Mouse (Mus musculus) liver, embryonic 14.5 days (tissue): Measurements from ENCODE around the gene Slc46a1. TPM values are rescaled to one million over a fixed set of nuclear protein-coding genes. Genes with fewer than 3 reads are reported as not detected.

ENCODE experiments used
- ATAC-seq: fragments of 200-750 bp; cut with Nextera tagmentation; 2 replicates; pipeline ENCODE4 v1.8.0; 2017; ENCODE audit warnings: moderate number of reproducible peaks, mild to moderate bottlenecking, moderate library complexity; ENCODE audit not compliant: insufficient read depth
- DNase-seq, 3 experiments: peaks; one replicate each; pipeline ENCODE4 v3.0.0-alpha.2; 2012 to 2013; ENCODE audit warnings: low read depth in 3 of 3, low spot score in 3 of 3
- H3K27ac ChIP-seq: fragments of 300-500 bp; sonication (generic); 2 replicates; pipeline ENCODE4 v1.5.1; 2014; ENCODE audit warnings: moderate library complexity, mild to moderate bottlenecking, control low read depth, inconsistent platforms
- H3K27me3 ChIP-seq: fragments of 300-500 bp; sonication (generic); 2 replicates; pipeline ENCODE4 v1.6.1; 2014; ENCODE audit warnings: mild to moderate bottlenecking, low read length, moderate library complexity; ENCODE audit not compliant: control insufficient read depth, insufficient read depth
- H3K36me3 ChIP-seq: fragments of 300-500 bp; sonication (generic); replicated peaks from 2 replicates; pipeline ENCODE4 v1.6.1; 2014; ENCODE audit warnings: low read depth; ENCODE audit not compliant: control insufficient read depth, insufficient read depth
- H3K4me1 ChIP-seq, 2 experiments: fragments of 200-500 bp in 1 of 2; fragments of 300-500 bp in 1 of 2; sonication (generic) in 1 of 2; replicated peaks; 2 replicates each; pipeline ENCODE4 v1.6.1; 2012 to 2014; ENCODE audit warnings: antibody characterized with exemption in 1 of 2, inconsistent platforms in 1 of 2, low read length in 1 of 2; ENCODE audit not compliant: control insufficient read depth in 2 of 2, insufficient read depth in 2 of 2
- H3K4me2 ChIP-seq: fragments of 300-500 bp; sonication (generic); 2 replicates; pipeline ENCODE4 v1.6.1; 2014; ENCODE audit warnings: low read depth, mild to moderate bottlenecking, control low read depth, moderate library complexity
- H3K4me3 ChIP-seq, 2 experiments: fragments of 200-500 bp in 1 of 2; fragments of 300-500 bp in 1 of 2; sonication (generic) in 1 of 2; 2 replicates each; pipeline ENCODE4 v1.5.1; 2012 to 2014; ENCODE audit warnings: low read depth in 2 of 2, low read length in 2 of 2, mild to moderate bottlenecking in 2 of 2, control low read depth in 1 of 2, inconsistent platforms in 1 of 2, moderate library complexity in 1 of 2; ENCODE audit not compliant: insufficient read depth in 1 of 2
- H3K9ac ChIP-seq: fragments of 300-500 bp; sonication (generic); replicated peaks from 2 replicates; pipeline ENCODE4 v1.6.1; 2014; ENCODE audit warnings: mild to moderate bottlenecking, control low read depth, moderate library complexity
- H3K9me3 ChIP-seq: fragments of 300-500 bp; sonication (generic); 2 replicates; pipeline ENCODE4 v1.6.1; 2016; ENCODE audit warnings: low read length, mixed read lengths; ENCODE audit not compliant: control insufficient read depth
- CTCF ChIP-seq: IDR thresholded peaks from 2 replicates; pipeline ENCODE4 v1.5.1; 2016; ENCODE audit warnings: antibody characterized with exemption, low read depth, control low read depth
- EP300 ChIP-seq: IDR thresholded peaks from 2 replicates; pipeline ENCODE4 v1.6.1; 2016; ENCODE audit warnings: antibody characterized with exemption, low read depth
- WGBS: fragments of 180-500 bp; shearing (Covaris S2); extraction: QIAGEN DNeasy Blood & Tissue Kit; methylation state at CpG from one replicate; pipeline ENCODE4 v1.1.7; 2014; ENCODE audit not compliant: insufficient replicate concordance; 5-methylcytosine and 5-hydroxymethylcytosine counted together
- polyA plus RNA-seq, 2 experiments: library from polyadenylated mRNA; depleted of rRNA in 1 of 2; stranded (reverse) in 1 of 2; unstranded in 1 of 2; fragments of >200 nt; fragmentation: Nextera tagmentation in 1 of 2; extraction: Ambion mirVana in 1 of 2; gene quantifications; 2 replicates each; pipeline versions ENCODE4 v1.2.1 to v1.2.3; 2012 to 2014

The Slc46a1 gene
- polyA plus RNA-seq, 2 experiments = 3.7 to 5.0 TPM

- no peaks in the 10 kb centered on the region for H3K4me1 ChIP-seq
- no peak for TF ChIP-seq EP300
- no peak for TF ChIP-seq CTCF
- H3K36me3 ChIP-seq = no peaks in the 10 kb centered on the region
- no peak overlapping the region for H3K4me2 ChIP-seq
- no peak for ATAC-seq
- H3K27ac ChIP-seq = no peak overlapping the region
- WGBS = 40% methylated on average over 11 of the region's 11 CpGs
- no peak for DNase-seq
- H3K9ac ChIP-seq = no peak overlapping the region
- no peaks in the 10 kb centered on the region for H3K27me3 ChIP-seq
- no peaks in the 10 kb centered on the region for H3K9me3 ChIP-seq
- H3K4me3 ChIP-seq = no peak overlapping the region
Observed at GRCm38 (mm10) chr11:78430195-78430878, 35.2 kb upstream of the Slc46a1 start.

- H3K4me2 ChIP-seq = no peak overlapping the region
- H3K27ac ChIP-seq = no peak overlapping the region
- ATAC-seq (no peak), DNase-seq (no peak)
- no peaks in the 10 kb centered on the region for H3K27me3 ChIP-seq
- TF ChIP-seq EP300 (no peak), CTCF (no peak)
- H3K4me3 ChIP-seq = no peak overlapping the region
- no peak overlapping the region for H3K9ac ChIP-seq
- no peaks in the 10 kb centered on the region for H3K9me3 ChIP-seq
- peaks cover 0 to 3% of the 10 kb centered on the region in 2 experiments; a peak in 1 of 4 replicates for H3K4me1 ChIP-seq
- H3K36me3 ChIP-seq = no peaks in the 10 kb centered on the region
- 68% methylated on average over 10 of the region's 10 CpGs for WGBS
Observed at GRCm38 (mm10) chr11:78431176-78431575, 34.3 kb upstream of the Slc46a1 start.

GRCm38 (mm10) chr11:78434052-78434451 is 31.4 kb upstream of the Slc46a1 start:
- no peak overlapping the region for H3K9ac ChIP-seq
- H3K27me3 ChIP-seq = no peaks in the 10 kb centered on the region
- H3K4me1 ChIP-seq = peaks cover 0 to 3% of the 10 kb centered on the region in 2 experiments; a peak in 1 of 4 replicates
- TF ChIP-seq EP300 (no peak), CTCF (no peak)
- H3K36me3 ChIP-seq = no peaks in the 10 kb centered on the region
- no peak overlapping the region for H3K4me3 ChIP-seq
- no peaks in the 10 kb centered on the region for H3K9me3 ChIP-seq
- DNase-seq = no peak
- ATAC-seq = no peak
- H3K27ac ChIP-seq = no peak overlapping the region
- no peak overlapping the region for H3K4me2 ChIP-seq
- 23% methylated on average over 4 of the region's 4 CpGs for WGBS

GRCm38 (mm10) chr11:78435776-78436349 is 29.6 kb upstream of the Slc46a1 start:
- ATAC-seq (no peak), DNase-seq (no peak)
- Histone ChIP-seq H3K4me2 (no peak overlapping the region), H3K4me3 (no peak overlapping the region), H3K4me1 (peaks cover 0 to 3% of the 10 kb centered on the region in 2 experiments; a peak in 1 of 4 replicates), H3K27ac (no peak overlapping the region), H3K9ac (no peak overlapping the region), H3K9me3 (no peaks in the 10 kb centered on the region), H3K36me3 (no peaks in the 10 kb centered on the region), H3K27me3 (no peaks in the 10 kb centered on the region)
- TF ChIP-seq EP300 = no peak
- TF ChIP-seq CTCF = peak; percentile 85
- WGBS = 6% methylated on average over 19 of the region's 19 CpGs

- no peak for ATAC-seq
Observed at GRCm38 (mm10) chr11:78437182-78437581, 28.3 kb upstream of the Slc46a1 start.

More at GRCm38 (mm10) chr11:78437182-78437581, 28.3 kb upstream of the Slc46a1 start:
- Histone ChIP-seq H3K27me3 (no peaks in the 10 kb centered on the region), H3K4me2 (no peak overlapping the region), H3K36me3 (no peaks in the 10 kb centered on the region), H3K4me3 (no peak overlapping the region), H3K4me1 (peaks cover 0 to 3% of the 10 kb centered on the region in 2 experiments; a peak in 1 of 4 replicates), H3K9ac (no peak overlapping the region), H3K27ac (no peak overlapping the region), H3K9me3 (no peaks in the 10 kb centered on the region)
- TF ChIP-seq CTCF (no peak), EP300 (no peak)
- WGBS = 66% methylated on average over 7 of the region's 7 CpGs
- no peak for DNase-seq
